Mouse (Mus musculus) urinary bladder, postnatal 4 days (tissue): ENCODE measurements around the gene Tll1.
"Not testable (repeated sequence)": the region's sequence is repeated elsewhere in the genome, so short reads cannot be mapped to it uniquely, and the experiment has no call there.

ENCODE experiments used
- DNase-seq, 2 experiments: peaks; one replicate each; pipeline ENCODE4 v3.0.0; 2021 to 2022; ENCODE audit warnings: low spot score in 2 of 2

The Tll1 gene

GRCm38 (mm10) chr8:64059867-64060266, 146.2 kb downstream of the Tll1 start:
- no peak for DNase-seq

DNA sequence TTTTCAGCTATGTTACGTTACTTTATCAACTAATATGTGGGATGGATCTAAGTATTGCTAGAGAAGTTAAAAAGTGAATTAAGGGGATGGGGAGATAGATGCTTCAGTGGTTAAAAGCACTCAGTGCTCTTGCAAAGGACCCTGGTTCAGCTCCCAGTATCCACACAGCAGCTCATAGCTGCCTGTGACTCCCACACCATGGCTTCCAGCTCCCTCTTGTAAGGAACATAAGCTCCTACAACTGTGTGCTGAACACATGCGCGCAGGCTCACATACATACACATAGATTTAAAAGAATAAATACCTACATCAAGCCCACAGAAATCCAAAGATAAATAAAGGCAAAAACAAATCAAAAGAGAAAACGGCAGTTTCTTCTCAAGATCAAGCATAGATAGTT, 148.5 kb downstream of the Tll1 start:
- DNase-seq = no peak

GRCm38 (mm10) chr8:64048556-64048955, 157.5 kb downstream of the Tll1 start:
- DNase-seq = no peak

GRCm38 (mm10) chr8:64047963-64048505, 158.0 kb downstream of the Tll1 start:
- DNase-seq = no peak

GRCm38 (mm10) chr8:64041303-64041884, 164.7 kb downstream of the Tll1 start:
- DNase-seq = no peak

DNA sequence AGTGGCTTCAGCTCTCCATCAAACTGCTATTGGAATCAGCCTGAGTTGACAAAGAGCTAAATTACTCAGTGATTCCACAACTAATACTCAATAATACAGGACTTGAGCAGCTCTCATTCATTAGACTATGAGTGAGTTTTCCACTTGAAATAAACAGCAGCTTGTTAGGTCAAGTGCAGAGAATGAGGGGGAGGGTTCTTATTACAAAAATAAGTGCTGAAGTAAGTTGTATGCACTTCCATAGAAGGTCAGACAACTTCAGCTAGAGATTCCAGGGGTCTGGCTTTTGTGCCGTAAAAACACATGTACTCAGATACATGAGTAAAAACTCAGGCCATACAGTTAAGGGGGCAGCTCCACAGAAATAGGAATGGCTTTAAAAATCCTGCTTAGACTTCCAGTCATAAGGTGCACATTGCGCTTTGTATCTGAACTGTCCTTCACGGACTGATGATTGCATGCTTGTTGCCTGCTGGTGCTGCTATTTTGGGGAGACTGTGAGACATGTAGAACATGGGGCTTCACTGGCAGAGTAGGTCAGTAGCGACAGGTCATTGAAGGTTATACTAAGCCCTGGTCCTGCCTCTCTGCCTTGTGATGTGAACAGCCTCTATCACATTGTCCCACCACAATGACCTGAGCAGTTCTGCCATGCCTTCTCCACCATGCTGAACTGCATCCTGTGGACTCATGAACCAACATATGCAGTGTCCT, 175.2 kb downstream of the Tll1 start:
- DNase-seq = no peak

- no peak for DNase-seq
Measured at GRCm38 (mm10) chr8:64030081-64030480, 176.0 kb downstream of the Tll1 start.

DNA sequence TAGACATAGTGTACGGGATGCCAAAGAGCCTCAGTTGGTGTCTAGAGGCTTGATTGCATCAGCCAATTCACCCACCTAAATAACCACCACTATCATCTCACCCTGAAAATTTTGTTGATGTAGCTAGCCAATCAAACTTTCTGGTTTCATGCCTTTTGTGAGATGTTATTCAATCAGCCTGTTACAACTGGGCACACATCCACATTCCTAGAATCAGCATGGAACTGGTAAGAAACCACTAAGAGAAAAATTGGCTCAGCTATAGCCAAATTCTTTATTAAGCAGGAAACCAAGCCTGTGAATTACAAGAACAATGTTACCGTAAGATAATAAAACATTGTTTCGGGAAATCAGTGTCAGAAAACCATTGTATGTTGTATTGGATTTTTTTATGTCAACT, 176.5 kb downstream of the Tll1 start:
- no peak for DNase-seq

DNA sequence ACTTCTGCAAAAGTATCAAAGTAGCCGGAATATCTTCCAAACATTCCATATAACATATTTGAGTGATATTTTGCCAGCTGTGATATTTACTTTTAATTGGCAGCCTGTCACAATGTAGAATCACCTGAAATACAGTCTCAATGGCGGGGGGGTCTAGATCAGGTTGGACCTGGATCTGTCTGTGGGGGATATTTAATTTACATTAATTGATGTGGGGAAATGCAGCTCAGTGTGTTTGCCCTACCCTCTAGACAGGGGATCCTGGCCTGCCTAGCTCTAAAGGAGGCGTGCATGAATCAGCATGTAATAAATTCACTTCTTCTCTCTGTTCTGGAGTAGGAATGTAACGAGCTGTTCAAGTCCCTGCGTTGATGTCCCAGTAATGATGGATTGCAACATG, 181.7 kb downstream of the Tll1 start:
- no peak for DNase-seq

- DNase-seq = no peak
Measured at GRCm38 (mm10) chr8:64023579-64023978, 182.5 kb downstream of the Tll1 start.

- no peak for DNase-seq
Measured at GRCm38 (mm10) chr8:64023027-64023426, 183.0 kb downstream of the Tll1 start.

DNA sequence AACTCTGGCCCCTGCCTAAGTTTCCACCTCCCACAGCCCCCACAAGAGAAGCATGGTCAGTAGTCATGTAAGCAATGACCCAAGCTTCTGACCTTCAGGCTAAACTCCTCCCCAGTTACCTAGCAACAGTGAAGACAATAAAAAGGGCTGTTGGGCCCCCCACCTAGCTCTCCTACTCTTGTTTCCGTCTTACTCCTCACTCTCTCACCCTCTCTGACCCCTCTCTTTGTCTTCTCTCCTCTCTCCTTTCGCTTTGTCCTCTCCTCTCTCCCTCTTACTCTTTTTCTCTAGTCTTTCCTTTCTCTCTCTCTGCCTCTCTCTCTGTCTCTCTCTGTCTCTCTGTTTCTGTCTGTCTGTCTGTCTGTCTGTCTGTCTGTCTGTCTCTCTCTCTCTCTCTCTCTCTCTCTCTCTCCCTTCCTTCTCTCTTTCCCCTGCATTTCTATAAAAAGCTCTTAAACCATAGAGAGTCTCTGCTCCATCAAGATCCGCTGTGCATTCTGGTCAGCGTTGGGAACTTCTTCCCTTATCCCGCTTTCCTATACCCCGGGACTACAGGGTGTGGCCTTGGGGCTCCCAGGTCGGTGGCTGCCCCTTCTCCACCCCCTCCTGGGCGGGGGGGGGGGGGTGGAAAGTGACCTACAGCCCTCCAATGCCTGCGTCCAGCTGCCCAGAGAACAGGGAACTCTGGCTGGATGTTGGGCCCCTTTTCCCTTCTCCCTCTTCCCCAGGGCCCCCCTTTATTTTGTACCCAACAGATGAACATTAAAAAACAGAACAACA, 235.3 kb downstream of the Tll1 start:
- DNase-seq = not testable (repeated sequence)
